Mouse (Mus musculus) ovary, adult 2 months (tissue): Measurements from ENCODE around the gene Phlpp1. TPM values are rescaled to one million over a fixed set of nuclear protein-coding genes. Genes with fewer than 3 reads are reported as not detected.

Experiments
- polyA plus RNA-seq: library from polyadenylated mRNA; depleted of rRNA; stranded (reverse); fragments of >200 nt; gene quantifications from 2 replicates; pipeline ENCODE4 v1.2.3, GENCODE M21; 2012; rRNA removed

The Phlpp1 gene
- 14.6 and 17.9 TPM in 2 replicates for polyA plus RNA-seq

GRCm38 (mm10) chr1:106171241-106172220 lies at the start of gene Phlpp1:
TSS of gene Phlpp1 (plus strand) at chr1:106171752.

Other genes with a start within 250 kb of the Phlpp1 start
- 15.6 and 21.0 TPM in 2 replicates for gene Zcchc2, start 181.3 kb upstream of the Phlpp1 start, polyA plus RNA-seq